Mouse (Mus musculus): ENCODE results near the gene Slc2a3.
"Not testable (repeated sequence)": the region's sequence is repeated elsewhere in the genome, so short reads cannot be mapped to it uniquely, and the experiment has no call there.

Gene Slc2a3

DNA sequence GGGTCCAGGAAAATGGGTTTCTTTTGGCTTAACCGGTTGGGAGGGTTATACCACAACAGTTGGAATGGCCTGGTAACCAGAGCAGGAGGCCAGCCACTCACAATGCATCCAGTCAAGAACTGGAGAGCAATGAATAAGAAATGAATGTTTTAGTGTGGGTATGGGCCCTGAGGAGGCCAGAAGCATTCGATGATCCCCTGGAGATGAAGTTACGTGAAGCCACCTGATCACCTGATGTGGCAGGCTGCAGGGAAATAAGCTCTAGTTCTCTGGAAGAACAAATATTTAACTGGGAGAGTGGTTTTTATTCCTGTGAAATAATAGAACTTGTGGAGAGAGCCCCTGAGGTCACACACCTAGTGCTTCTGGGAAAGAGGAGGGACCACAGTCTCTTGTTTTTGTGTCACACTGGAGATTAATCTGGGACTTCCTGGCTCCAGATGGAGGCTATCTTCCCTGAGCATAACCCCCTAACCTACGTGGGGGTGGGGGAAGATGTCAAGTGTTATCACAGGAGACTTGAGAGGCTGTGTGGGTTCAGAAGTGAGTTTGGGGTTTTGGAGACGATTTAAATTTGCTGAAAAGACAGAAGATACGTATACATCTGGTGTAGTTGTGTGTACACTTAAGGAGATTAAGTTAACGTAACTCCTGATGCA is 86.6 kb downstream of the Slc2a3 start:
- in situ Hi-C loops (cut with MboI, MseI), result loop anchor here (10.0 kb wide), 1 partner anchor 1390 kb away; no protein-coding TSS in a partner anchor

- in situ Hi-C loops (cut with MboI, MseI), result loop anchor here (10.0 kb wide), 1 partner anchor 1392 kb away; no protein-coding TSS in a partner anchor
Measured at GRCm38 (mm10) chr6:122713116-122713515, 88.3 kb downstream of the Slc2a3 start.

DNA sequence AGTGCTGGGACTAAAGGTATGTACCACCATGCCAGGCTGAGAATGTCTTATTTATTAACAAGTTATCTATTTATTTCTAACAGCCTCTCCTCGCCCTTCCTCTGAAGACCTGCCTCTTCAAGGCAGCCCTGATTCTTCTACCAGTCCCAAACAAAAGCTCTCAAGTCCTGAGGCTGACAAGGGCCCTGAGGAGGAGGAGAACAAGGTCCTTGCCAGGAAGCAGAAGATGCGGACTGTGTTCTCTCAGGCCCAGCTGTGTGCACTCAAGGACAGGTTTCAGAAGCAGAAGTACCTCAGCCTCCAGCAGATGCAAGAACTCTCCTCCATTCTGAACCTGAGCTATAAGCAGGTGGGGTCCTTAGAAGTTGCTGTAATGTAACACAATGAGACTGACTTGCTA is 90.0 kb downstream of the Slc2a3 start:
- in situ Hi-C loops (cut with MboI, MseI), result loop anchor here (10.0 kb wide), 1 partner anchor 1393 kb away; no protein-coding TSS in a partner anchor

DNA sequence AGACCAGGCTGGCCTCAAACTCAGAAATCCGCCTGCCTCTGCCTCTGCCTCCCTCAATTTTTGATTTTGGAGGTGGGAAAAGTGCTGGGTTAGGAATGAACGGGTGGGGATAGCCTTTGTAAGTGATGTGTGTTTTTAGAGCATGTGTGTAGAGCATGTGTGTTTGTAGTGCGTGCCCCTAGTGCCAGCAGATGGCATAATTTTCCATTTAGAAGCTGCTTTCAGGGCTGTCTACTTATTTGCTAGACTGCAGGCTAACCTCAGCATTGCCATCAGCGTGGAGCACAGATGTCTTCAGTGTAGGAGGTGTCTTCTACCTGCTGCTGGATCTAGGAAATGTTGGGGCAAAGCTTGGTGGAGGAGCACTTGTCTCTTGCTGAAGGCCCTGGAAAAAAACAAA is 92.6 kb downstream of the Slc2a3 start:
- in situ Hi-C loops (cut with MboI, MseI), result no loop called here

- in situ Hi-C loops (cut with MboI, MseI), result no loop called here
Measured at GRCm38 (mm10) chr6:122707036-122707800, 94.2 kb downstream of the Slc2a3 start, which contains the start of gene Nanog. Gene Nanog, plus strand, starts transcription at chr6:122707489.

- in situ Hi-C loops (cut with MboI, MseI), result no loop called here
Measured at GRCm38 (mm10) chr6:122706337-122706840, 95.1 kb downstream of the Slc2a3 start.

DNA sequence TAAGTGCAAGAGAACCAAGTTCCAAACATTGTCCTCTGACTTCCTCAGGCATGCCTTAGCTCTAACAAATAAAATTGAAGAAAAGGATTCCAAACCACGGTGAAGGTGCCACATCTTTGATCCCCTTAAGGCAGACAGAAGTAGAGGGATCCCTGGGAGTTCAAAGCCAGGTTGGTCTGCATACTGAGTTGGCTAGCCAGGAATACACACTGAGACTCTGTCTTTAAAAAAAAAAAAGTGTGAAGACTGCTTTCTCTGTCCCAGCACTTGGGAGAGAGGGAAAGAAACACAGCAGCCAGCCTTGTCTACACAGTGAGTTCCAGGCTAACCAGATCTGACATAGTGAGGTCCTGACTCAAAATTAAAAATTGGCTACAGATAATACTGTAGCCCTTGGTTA is 97.7 kb downstream of the Slc2a3 start:
- in situ Hi-C loops (cut with MboI, MseI), result no loop called here

- in situ Hi-C loops (cut with MboI, MseI), result no loop called here
Measured at GRCm38 (mm10) chr6:122703251-122703650, 98.2 kb downstream of the Slc2a3 start.

DNA sequence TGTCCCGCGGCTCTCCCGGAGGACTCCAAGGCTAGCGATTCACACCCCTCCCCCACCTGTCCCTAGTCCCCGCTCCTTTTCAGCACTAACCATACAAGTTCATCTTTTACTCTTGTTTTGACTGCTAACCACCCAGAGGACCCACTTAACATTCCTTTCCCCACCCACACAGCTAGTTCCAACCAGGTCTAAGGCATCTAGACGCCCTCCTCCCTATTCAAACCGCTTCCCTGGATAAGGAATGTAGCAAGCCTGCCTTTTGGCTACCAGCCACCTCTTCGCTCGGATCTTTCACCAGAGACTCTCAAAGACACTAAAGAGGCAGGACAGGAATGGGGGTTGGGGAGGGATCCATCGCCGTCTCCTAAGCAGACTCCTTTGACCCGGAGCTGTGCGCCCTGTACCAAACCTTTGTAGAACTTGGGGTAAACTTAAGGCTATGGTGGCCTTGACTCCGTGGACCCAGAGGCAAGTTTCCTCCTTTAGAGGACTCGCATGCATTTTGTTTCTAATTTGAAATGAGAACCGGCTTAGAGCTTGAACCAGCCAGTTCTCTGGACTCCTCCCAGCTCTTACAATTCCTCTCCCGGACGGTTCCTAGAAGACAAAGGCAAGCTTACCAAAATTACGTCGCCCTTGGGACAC is 98.8 kb downstream of the Slc2a3 start:
- in situ Hi-C loops (cut with MboI, MseI), result no loop called here

DNA sequence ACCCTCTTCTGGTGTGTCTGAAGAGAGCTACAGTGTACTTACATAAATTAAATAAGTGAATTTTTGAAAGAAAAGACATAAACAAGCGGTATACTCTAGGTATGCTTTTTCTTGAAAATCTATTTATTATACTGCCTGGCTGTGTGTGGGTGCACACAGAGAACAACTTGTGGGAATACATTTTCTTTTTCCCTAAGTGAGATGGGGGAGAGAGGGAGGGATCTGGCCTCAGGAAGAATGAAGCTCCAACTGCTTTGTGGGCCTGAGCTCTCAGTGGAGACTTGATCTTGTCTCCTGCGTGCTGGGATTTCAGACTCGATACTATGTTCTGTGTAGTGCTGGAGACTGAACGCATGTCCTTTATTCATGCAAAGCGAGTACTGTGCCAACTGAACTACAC is 99.6 kb downstream of the Slc2a3 start:
- in situ Hi-C loops (cut with MboI, MseI), result no loop called here

GRCm38 (mm10) chr6:122699628-122700027 is 101.8 kb downstream of the Slc2a3 start:
- in situ Hi-C loops (cut with MboI, MseI), result not testable (repeated sequence)

GRCm38 (mm10) chr6:122695398-122695797 is 106.0 kb downstream of the Slc2a3 start:
- in situ Hi-C loops (cut with MboI, MseI), result no loop called here

DNA sequence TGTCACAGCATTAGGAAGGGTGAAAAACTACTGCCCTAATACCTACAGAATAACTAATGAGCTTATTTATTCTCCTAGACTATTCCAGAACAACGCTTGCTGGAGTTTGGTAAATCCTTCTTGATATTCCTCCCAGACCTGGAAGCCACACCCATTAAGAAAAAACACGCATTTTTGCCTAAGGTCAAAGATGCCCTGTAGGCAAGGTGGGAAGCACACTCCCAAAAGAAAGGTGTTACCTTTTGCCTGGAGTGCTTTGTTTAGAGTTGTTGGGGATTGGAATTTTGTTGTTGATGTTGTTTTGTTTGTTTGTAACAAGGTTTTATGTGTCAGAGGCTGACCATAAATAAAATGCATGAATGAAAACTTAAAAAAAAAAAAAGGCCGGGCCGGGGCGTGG is 111.4 kb downstream of the Slc2a3 start:
- in situ Hi-C loops (cut with MboI, MseI), result no loop called here

DNA sequence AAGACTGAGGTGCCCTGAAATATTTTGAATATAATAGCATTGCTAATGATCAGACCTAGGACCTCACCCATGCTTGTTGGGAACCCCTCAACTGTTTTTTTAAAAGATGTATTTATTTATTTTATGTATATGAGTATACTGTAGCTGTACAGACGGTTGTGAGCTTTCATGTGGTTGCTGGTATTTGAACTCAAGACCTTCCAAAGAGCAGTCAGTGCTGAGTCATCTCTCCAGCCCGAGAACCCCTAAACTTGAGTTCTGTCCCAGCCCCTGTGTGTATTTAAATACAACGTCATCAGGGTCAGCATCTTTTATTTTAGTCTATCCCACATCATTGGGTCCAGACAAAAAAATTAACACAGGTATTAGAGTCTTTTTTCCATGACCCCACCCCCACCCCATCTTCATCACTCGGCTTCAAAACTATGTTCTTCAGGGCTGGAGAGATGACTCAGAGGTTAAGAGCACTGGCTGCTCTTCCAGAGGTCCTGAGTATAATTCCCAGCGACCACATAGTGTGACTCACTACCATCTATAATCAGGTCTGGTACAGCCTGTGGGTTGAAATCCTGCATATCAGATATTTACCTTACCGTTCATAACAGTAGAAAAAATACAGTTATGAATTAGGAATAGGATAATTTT is 111.9 kb downstream of the Slc2a3 start:
- in situ Hi-C loops (cut with MboI, MseI), result no loop called here

DNA sequence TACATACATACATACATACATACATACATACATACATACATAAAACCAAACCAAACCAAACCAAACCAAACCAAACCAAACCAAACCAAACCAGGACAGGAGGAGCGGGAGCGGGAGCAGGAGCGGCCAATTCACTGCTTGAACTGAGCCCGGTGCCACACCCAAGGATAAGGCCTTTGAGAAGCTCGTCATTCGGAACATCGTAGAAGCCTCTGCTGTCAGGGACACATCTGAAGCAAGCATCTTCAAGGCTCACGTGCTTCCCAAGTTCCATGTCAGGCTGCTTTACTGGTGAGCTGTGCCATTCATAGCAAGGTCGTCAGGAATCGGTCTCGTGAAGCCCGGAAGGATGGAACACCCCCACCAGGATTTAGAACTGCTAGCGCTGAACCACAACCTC is 114.7 kb downstream of the Slc2a3 start:
- in situ Hi-C loops (cut with MboI, MseI), result no loop called here

DNA sequence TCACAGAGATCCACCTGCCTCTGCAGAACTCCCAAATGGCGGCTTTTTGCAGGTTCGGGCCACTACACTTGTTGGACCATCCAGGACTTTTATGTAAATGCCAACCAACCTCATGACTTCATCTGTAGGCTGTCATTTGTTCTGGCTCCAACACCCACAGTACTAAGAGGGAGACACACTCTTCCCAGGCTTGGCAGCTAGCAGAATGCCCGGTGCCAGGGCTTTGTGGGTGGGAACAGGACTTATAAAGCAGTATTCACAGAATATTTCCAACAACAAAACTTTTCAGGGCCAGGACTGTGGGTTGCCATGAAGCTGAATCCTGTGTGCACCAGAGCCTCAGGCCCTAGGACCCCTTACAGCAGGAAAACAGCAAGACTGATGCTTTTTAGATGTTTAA is 118.8 kb downstream of the Slc2a3 start:
- in situ Hi-C loops (cut with MboI, MseI), result no loop called here

Data from regulatory T cell (primary cell).